Mouse (Mus musculus) E14TG2a.4 (cell line): ENCODE results near the gene Gm21312.
"Not testable (repeated sequence)": the region's sequence is repeated elsewhere in the genome, so short reads cannot be mapped to it uniquely, and the experiment has no call there.

Experiments used
- CTCF ChIP-seq: conservative IDR thresholded peaks from 2 replicates; pipeline ENCODE4 v1.5.1; 2014; ENCODE audit warnings: low read length
- NANOG ChIP-seq: IDR thresholded peaks from 2 replicates; pipeline ENCODE4 v1.6.1; 2014; ENCODE audit warnings: borderline replicate concordance, low read length, mixed read lengths
- POU5F1 ChIP-seq: IDR thresholded peaks from 2 replicates; pipeline ENCODE4 v1.6.1; 2014; ENCODE audit warnings: low read length, borderline replicate concordance

DNA sequence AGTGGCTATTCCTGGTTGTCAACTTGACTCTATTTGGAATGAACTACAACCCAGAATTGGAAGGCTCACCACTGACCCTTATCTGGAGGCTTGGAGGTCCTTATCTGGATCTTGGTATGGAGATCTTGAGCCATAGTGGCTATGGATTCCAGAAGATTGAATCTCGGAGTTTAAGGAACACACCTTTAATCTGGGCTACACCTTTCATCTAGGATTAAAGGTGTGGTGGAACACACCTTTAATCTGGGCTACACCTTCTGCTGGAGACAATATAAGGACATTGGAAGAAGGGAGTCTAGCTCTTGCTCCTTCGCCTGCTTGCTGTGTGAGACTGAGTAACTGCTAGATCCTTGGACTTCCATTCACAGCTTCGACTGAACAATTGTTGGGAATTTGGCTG is at the start of gene Gm21312:
- TF ChIP-seq CTCF, NANOG, POU5F1: not testable (repeated sequence)
